Mouse (Mus musculus): ENCODE measurements around the gene Atg9b.

The Atg9b gene

DNA sequence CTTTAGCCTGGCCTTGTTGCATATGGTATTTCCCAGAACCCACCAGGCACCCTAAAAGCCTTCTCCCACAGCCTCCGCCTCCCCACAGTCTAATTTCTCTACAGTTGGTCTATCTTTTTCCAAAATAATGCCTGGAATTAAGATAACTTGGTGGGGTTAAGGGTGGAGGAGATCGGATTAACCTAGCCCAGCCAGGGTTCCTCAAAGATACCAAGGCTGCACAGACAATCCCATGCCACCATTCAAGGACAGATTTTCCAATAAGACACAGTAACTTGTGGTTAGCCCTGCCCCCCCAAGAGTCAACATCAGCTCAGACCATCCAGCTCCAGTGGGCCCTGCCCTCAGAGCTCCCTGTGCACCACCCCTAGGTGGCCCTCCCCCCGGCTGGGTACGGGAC, 11.4 kb downstream of the Atg9b start:
- DNase-seq: no peak

DNA sequence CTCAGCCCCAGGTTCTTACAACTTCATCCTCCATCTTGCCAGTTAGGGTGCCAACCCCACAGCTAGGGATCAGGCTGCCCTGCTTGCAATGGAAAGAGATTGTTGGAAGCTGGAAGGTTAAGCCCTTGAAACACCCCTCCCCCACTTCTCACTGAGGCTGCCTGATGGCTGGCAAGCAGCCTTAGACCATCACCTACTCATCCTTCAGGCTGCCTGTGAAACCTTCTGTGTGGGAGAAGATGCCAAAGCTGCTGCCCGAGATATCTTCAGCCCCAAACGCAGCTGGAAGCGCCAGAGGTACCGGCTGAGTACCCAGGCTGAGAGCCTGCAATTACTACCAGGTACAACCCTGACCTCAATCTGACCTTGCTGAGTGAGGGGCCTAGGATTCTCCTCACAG, 12.4 kb downstream of the Atg9b start:
- no peak for DNase-seq

DNA sequence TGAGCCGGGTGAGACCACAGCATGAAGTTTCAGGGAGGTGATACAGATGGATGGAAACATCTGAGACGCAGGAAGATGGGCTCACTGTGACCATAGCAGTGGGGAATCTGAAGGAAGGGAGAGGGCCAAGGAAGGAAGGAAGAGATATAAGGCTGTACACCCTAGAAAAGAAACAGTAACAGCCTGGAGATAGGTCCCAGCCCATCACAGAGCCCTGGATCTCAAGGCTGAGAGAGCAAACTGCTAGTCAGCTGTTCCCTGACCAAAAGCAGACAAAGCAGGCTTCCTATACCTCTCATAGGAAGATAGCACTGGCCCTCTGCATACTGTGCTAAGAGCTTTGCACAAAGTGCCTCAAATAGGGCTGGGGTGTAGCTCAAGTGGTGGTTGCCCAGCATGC, 13.2 kb downstream of the Atg9b start:
- no peak for DNase-seq

DNA sequence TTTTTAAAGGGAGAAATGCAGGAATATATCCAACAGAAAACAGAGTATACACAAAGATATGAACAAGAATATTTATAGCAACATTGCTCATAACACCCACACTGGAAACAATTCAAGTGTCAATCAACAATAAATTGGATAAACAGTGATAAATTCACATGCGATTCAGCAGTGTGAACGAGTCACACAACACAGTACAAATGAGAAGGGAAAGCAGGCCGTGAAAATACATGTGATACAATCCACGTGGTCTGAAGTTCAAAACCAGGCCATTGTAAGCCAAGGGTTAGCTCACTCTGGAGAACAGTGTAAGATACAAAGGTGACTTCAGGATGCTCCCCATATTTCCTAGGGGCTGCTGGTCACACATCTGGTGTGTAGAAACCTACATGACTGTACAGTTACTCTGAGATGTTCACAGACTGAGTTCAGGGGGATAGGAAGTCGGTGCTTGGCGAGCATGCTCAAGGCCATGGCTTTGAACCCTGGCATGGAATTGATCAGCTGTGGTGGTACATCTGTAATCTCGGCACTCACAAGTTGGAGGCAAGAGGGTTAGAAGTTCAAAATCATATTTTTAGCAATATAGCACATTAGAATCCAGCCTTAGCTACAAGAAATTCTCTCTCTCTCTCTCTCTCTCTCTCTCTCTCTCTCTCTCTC, 17.1 kb downstream of the Atg9b start:
- no peak for DNase-seq

DNA sequence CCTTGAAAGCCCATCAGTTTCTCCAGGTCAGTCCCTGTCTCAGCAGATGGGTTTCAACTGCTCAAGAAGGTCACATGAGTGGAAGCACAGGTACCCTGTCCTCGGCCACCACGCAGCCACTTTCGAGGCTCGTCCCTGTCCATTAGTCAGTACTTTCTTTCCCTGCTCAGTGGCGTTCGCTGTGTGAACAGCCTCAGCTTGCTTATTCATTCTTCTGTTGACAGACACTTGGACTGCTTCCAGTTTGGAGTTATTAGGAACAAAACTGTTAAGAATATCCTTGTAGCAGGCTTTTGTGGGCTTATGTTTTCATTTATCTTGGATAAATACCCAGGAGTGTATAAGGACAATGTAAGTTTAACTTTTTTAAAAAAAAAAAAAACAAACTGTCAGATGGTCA, 17.7 kb downstream of the Atg9b start:
- DNase-seq: no peak

DNA sequence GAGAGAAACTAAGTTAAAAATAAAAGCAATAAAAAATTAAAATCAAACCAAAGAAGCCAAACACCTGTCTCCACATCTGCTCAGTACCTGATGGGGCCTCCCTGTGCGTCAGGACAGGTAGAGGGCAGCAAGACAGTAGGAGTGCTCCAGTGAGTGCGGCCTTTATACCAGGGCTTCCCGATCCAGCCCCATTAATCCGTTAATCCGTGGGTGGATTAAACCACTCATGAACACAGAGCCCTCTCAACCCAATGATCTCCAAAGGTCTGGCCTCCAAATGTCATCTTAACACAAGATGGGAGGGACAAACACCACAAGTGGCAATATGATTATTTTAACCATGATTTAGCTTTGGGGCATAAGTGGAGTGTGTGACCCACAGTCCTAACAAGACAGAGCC, 18.1 kb downstream of the Atg9b start:
- DNase-seq: no peak

DNA sequence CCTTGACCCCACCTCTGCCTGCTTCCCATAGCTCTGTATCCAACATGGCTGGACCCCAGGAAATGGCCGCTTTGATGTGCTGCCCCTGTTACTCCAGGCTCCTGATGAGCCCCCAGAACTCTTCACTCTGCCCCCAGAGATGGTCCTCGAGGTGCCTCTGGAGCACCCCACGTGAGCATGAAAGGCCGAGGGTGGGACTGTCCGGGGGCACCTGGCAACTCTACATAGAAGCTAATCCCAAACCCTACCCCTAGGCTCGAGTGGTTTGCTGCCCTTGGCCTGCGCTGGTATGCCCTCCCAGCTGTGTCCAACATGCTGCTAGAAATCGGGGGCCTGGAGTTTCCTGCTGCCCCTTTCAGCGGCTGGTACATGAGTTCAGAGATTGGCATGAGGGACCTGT, 22.2 kb downstream of the Atg9b start:
- no peak for DNase-seq

DNA sequence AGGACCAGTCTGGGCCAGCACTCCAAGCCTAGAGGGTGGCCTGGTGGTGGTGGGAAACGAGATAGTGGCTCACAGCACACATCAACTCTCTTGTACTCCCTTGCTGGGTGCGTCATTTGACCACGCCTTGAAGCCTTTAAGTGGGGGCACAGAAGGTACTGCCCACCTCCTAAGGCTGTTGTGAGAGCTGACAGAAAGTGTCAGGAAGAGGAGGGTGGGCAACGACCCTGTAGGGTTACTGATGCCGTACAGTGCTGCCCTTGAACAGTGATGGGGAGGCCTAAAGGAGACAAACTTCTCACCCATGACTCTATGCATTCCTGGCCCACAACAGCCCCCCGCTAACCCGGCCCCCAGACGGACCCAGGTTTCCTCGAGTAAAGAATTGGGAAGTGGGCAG, 25.5 kb downstream of the Atg9b start:
- DNase-seq: no peak

DNA sequence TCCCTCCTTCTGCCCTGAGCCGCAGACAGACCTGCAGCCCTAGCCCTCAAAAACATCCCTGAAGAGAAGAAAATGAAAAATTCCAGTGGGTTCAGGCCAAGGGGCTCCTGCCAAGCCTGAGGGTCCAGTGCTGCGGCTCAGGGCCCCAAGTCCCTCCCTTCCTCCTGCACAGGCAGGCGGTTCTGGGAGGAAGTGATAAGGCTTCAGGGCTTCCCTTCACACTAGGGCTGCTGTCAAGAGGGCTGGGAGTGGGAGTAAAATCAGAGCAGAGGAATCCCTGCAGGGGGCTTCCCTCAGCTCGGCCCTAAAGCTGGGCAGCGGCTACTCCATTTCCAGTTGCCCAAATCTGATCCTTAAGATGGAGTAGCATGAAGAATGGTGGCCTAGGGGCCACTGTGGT, 26.4 kb downstream of the Atg9b start:
- DNase-seq: no peak

DNA sequence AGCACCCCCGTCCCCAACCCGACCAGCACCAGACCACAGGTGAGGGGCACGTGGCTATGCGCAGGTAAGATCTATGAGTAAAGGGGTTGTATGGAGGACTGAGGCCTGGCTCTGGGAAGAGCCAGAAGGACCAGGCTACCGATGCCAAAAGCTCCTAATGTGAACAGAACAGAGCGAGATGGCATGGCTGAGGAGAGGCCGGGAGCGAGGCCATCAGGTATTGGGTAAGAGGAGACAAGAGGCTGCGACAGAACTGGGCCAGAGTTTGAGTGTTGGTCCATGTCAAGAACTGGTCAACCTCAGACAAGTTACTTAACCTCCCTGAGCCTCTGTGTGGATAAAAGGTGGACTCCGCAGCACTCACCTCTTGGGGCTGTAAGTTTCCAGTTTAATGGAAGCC, 27.0 kb downstream of the Atg9b start:
- no peak for DNase-seq

DNA sequence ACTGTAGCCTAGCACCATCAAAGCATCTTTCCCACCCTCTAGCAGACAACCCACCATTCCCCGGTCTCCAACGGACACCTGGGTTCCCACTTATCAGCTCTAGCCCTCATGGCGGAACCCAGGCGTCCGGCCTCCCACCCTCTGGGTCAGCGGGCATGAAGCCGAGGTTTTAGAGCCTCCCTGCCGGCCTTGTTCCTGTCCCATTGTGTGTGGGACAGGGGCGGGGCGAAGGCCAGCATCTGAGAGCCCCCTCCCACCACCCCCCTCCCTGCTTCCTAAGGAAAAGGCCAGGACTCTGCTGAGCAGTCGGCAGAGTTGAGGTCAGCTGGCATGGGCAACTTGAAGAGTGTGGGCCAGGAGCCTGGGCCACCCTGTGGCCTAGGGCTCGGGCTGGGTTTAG, 27.4 kb downstream of the Atg9b start, which contains the start of gene Nos3:
Gene Nos3 (plus strand): TSS at position 303 of the 400 bp plus-strand sequence.
- no peak for DNase-seq

DNA sequence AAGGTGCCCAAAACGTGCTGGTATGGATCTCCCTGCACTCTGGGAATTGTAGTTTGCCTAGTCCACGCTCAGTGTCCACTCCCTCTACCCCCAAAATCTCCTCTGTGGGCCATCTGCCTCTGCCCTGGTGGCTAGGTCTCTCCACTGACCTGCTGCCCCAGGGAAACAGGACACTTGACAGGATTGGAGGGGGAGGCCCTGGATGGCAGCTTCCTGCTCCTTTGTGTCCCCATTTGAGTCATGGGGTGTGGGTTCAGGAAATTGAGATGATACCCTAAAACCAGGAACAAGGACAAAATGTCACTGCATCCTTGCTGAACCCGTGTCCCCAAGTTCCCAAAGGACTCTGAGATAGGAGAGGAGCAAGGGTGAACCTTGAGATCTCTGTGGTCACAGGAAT, 27.9 kb downstream of the Atg9b start:
- DNase-seq: no peak

DNA sequence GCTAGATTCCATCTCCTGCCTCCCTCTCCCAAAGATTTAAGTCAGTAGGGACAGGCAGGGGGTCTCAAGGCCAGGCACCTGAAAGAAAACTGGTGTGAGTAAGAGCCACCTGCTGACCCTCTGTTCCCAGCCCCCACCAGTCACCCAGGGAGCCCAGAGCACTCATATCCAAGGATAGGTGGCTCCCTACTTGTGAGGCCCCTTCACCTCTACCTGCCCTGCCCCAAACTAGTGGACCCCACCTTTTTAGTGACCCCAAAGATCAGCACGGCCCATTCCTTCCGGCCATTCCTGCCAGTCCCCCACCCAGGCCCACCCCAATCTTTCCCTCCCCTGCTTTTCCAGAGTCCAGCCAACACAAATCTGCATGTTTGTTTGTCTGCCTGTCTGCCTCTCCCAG, 28.5 kb downstream of the Atg9b start:
- no peak for DNase-seq

DNA sequence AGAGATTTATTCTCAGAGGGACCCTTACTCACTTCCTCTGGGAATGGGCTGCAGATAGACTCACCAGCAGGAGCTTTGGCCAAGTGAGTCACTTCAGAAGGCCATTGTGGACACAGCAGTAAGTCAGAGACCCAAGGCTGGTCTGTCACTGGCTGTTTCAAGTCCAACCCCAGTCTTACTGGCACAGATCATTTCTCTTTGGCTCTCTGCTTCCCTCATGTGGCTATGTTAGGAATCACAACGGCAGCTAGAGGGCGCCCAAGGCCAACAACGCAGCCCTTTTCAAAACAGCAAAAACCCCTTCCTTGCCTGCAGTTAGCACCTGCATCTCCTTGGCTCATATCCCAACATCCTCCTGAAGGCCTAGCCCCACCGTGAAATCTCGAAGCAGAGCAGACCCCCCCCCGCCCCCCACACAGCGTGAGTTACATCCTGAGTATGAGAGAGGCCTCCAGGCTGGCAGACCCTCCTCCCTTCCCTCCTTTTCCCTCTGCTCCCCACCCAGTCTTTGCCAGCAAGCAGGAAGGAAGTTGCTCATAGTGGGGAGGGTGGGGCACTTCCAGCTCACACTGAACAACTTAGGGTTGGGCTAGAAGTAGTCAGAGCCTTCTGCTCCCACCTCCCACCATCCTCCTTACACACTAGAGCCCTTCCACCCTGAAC, 31.0 kb downstream of the Atg9b start:
- peak; percentile 73 for DNase-seq

DNA sequence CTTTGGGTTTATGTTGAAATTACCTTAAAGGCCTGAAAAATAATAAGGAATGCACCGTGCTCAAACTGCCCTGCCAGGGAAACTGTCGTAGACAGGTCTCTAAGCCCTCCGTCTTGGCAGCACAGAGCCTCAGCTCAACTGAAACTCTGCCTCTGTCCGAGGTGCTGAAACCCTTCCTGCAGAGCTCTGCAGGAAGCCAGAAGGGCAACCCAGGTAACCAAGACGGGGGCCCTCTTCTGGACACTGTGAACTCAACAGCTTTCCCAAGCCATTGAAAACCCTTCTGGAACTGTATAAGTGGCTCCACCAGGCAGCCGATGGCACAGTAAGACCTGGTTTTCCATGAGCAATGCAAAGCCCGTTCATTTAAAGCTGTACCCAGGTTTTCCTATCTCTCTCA, 34.5 kb downstream of the Atg9b start:
- DNase-seq: no peak

DNA sequence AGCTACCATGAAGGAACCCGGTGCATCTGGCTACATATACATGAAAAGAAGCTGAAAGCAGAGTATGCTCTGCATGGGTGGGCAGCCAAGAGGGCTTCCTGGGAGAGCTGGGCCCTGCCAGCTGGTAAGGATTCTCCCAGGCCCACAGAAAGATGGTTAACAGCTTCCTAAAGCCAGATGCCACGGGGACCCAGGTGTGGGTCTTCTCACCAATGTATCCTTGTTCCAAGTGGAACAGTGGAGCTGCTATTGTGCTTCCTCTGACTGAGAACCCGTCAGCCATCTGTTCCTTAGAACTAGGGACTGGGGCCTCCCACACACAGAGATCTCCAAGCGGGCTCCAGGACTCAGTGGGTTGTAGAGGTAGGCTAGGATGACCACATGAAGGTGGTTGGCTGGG, 35.2 kb downstream of the Atg9b start:
- DNase-seq: peak; percentile 25

DNA sequence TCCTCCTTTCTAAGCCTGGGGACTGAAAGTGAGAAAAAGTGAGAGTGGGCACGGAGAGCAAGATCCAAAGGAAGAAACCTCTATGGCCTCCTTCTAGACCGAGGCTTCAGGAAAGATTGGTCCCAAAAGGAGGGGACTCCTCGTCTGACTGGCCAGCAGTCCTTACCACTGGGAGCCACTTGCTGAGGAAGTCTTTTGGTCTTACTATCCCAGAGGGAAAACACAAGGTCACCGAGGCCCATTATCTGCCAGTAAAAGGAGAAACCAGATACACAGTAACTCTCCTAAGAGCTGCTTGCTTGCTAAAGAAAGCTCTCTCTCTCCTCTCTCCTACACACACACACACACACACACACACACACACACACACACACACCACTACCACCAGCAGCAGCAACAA, 38.6 kb downstream of the Atg9b start:
- no peak for DNase-seq

DNA sequence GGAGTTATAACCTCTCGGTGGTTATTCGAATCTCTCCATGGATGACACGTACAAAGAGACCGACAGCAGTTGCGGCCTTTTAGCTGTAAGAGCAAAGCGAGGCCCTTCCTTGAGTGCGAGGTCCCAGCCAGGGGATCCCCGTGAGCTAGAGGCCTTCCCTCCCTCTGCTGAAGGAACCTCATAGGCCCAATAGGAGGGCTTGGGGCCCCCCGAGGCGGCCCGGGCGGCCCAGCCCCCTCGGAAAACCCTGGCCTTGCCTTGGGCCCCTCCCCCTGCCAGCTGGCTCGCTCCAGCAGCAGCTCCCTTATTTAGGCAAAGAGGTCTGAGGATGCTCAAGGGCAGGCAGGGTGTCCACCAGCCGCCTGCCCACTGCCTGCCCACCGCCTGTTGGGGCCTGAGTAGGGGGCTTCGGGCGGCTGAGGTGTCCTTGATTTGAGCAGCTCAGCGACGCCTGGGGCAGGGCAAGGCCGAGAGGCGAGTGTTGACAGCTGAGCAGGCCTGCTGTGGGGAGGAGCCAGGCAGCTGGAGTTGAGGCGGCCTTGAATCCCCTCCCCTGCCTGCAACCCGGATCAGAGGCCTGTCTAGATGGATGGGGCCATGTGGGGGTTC, 39.6 kb downstream of the Atg9b start:
- DNase-seq: no peak

DNA sequence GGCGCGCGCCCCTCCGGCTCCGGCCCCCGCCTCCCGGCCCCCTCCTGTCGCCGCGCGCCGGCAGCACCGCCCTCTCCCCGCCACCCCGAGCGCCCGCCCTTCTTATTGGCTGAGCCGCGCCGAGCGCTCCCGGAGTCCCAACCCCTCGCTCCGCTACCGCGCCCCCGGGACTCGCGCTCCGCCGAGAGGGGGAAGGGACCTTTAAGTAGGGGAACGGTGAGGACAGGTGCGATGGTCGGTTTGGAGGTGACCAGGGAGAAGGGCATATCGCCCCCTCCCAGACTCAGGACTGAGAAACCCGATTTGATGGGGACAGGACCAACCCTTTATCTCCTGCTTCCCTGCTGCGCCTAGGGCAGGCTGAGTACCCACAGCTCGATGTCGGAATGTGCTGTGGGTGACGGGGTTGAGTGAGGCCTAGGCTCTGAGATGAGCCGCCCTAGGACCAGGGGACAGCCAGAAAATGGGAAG, 40.2 kb downstream of the Atg9b start:
- peak; percentile 90 for DNase-seq

DNA sequence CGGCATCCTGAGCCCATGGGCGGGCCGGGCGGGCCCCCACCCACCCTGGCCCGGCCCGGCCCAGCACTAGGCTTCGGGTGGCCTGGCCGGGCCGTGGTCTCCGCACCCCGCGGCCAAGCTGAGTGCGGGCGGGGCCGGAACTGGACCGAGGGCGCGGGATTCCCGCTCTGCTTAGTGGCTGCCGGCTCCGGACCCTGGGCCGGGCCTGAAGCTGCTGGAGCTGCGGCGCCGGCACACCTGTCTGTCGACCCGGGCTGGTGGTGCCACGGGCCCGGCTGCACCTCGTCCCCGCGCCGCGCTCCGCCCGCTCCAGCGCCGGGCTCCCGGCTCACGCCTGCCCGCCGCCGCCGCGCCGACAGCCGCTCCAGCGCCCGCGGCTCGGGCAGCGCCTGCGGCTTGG, 40.7 kb downstream of the Atg9b start, which contains the start of gene Kcnh2:
Gene Kcnh2 (minus strand): TSS at position 327 of the 400 bp plus-strand sequence.
- DNase-seq: no peak

DNA sequence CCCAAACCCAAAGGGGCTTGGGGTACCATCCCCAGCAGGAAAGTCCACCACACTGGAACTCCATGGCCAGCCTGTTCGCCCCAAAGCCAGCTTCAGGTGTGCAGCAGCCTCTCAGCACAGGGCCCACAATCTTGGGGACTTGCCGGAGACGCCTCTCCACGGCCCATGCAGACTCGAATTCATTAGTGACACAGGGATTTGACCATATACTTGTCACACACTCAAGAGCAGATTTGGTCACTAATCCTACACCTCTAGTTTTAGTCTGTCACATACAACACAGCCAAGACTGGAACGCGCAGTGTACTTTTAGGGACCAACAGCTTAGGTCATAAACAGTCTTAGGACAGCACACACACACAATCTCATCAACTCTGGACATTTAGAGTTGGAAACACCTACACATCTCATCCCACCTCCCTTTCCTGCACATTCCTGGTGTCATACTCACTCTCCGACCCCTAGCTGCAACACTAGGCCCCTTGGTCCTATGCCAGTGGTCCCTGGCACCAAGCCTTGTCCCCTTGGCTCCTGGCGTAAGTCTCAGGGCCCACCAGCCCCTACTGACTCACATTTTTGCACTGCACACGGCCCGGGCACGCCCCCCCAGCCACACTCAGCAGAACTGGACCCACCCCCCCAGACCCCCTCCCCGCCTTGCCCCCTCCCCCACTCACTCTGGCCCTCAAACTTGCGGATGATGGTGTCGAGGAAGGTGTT, 41.3 kb downstream of the Atg9b start:
- no peak for DNase-seq

DNA sequence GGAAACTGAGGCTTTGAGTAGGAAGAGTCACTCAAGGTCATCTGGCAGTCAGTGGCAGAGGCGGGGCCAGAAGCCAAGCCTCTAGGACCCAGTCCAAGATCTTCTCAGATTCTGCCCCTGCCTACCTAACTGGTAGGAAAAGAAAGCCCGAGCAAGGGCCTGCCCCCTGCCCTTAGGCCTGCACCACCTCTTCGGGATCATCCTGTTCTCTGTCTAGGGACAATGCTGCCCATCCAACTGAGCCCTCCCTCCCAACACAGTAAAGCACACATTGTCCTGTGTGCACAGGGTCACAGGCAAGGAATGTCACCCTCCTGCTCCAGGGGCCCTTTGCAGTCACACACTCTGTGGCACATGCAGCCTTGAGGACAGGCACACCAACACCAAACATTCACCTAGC, 41.9 kb downstream of the Atg9b start:
- DNase-seq: no peak

DNA sequence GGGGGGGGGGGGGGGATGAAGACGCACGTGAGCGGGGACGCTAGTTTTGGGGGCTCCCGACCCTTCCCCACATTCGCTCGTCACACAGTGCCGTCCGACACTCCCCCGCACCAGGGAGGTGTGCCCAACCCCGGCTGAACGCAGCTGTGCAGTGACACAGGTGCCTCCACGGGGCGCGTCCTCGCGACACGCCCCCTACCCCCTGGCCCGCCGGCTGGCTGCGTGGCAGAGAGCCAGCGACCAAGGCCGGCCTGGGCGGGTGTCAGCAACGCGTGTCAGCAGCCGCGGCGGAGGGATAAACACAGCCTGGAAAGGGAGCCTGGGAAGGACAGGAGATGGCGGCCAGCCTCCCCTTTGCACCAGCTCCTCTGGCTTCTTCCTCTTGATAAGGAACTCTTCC, 43.4 kb downstream of the Atg9b start:
- DNase-seq: no peak

DNA sequence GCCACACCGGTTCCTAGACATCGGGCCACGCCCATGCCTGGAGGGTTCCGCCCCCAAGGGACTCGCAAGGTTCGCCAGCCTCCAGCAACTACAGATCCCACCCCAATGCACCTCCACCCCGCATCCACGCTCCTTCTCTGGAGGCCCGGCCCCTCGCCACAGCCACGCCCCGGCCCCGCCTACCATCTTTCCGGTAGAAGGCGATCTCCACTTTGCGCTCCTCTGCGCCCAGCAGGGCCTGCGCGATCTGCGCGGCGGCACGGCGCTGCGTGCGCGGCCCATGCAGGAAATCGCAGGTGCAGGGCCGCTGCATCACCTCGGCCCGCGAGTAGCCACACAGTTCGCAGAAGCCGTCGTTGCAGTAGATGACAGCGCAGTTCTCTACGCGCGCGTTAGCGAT, 43.8 kb downstream of the Atg9b start:
- peak; percentile 76 for DNase-seq

Data from right cerebral cortex, postnatal 25 days (tissue).